Mouse (Mus musculus): ENCODE measurements around the gene Ppp1r12c.

The Ppp1r12c gene

GRCm38 (mm10) chr7:4431548-4431947 is 69.9 kb downstream of the Ppp1r12c start:
- DNase-seq (ENCODE audit: low read depth), result peak; percentile 82
